Mouse (Mus musculus) cerebellum, postnatal 25 days (tissue): Measurements from ENCODE around the gene Arid5b.

ENCODE experiments used
- DNase-seq, 2 experiments: peaks; one replicate each; pipeline ENCODE4 v3.0.0; 2021; ENCODE audit warnings: mixed read lengths in 2 of 2

Gene Arid5b

DNA sequence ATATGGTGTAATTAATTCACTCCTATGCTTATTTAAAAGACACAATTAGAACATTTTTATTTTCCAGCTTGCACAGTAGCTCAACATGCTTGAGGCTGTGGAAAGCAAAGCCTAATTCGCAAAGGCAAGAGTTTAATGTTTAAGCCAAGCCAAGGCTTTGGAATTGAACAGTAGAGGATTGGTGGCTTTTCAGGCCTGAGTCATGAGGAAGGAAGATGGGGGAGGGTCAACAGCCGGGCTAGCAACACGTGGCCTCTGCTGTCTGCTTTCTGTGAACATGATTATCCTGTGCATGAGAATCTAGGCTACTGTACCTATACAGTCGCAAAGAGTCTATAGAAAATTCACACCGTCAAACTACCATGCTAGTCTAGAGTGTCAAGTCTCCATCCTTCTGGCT is 9.9 kb downstream of the Arid5b start:
- DNase-seq, result no peak

DNA sequence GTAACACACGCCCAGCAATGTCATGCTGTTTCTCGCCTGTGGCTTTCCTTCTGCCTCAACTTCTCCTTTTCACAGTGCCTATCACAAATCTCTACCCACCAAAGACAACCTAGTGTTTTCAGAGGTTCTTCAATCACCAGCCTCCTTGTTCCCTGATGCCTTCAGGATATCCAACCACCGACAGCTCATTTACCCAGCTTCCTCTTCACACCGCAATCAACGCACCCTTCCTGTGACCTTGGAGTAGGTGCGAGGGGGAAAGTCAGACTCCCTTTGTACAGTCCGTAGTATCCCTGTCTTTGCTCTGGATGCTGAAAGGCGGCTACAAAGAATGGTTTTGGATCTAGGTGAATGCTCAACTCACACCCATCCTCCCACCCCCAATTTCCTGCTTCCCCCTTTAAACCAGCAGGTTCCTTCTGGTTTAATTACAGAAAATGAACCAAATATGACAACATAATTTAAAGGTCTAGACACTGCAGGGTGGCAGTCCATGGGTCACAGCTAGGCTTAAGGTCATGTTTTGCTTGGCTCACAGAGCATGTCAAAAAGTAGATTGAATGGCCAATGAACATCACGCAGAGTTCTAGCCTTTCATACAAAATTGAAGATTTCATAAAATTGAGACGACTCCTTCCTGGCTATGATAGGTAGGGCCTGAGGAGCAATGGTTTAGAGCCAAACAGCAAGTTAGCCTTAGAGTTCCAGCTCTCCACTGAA is 14.4 kb downstream of the Arid5b start:
- DNase-seq, result no peak

DNA sequence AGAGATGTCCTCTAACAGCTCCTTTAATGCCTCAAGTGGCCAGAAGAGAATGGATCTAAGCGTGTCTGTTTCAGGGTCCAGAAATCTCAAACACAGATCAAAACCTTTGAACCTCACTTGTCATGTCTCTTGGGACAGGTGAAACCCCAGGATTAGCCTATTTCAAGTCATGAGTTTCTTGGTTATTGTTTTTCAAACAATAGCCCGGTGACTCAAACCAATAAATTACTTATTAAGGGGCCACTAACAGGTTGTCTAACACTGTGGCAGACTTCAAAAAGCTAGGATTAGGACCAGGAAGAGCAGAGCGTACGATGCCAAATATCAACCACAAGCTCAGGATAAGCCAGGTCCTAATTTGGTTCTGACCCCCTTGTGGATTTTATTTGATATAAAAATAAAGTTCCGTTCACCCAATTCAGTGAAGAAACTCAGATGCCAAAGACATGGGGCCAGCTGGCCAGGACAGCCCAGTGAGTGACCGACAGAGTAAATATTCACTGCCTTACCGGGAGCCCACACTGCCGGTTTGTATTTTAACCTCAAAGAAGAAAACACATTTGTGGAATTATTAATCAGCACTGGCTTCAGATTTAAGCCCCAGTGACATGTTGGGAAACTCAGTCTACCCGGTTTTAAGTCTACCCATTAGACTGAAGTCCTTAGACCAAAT is 15.1 kb downstream of the Arid5b start:
- no peak for DNase-seq

DNA sequence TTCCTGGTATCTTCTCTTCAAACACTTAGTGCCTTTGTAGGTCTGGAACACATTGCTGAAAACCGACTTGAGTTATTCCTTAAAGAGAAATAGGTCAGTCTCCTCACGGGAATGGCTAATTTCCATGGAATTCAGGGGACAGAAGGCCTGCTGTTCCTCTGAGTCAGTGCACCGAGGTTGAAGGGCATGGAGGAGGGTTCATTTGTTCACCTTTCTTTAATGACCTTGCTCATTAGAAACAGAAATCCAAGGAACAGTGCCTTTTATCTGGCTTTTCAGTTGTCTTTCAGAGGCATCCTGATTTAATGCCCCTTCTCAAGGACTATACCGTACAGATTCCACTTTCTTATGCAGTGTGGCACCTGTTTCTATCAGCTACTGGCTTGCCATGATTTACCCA is 18.9 kb downstream of the Arid5b start:
- no peak for DNase-seq

DNA sequence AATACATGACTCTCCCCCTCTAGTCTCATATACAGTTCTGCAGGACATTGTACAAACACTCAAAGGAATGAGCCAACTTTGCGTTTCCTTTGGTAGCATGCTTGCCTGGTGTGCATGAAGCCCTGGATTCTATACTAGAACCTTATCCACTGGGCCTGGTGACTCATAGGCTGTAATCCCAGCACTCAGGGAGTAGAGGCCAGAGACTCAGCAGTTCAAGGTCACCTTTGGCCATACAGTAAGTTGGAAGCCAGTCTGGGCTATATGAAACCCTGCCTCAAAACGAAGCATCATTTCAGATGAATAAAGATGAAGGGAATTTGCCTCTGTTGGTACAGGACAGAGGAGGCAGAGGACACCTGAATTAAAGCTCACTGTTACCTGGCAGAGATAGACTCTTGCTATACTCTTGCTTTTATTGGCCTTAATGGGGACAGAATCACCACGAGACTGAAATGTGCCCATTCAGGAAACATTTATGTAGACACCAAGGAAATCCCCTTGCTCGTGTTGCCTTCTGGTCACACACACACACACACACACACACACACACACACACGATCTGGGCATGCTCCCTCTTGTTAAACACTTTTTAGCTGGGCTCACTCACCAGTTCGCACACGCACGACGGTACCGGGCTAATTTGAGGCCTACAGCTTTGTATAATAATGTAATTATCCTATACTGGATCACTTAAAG is 21.0 kb downstream of the Arid5b start:
- DNase-seq, result no peak

DNA sequence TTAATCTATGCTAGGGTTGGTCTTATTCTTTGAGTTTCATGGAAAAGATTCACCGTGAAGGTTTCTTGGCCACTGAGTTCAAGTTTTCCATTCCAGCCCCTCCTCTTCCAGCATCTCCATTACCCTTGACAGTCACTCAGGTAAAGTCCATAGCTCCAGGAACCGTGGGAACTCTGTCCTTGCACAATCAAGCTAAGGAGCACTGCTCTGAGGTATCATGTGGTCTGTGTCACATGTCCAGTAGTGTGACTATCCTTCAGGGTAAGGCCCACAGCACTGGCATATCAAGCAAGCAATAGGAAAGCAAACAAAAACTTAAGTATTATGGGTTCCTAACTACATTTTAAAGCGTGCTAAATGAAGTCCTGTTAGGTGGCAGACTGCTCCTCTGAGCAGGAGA is 22.4 kb downstream of the Arid5b start:
- no peak for DNase-seq

DNA sequence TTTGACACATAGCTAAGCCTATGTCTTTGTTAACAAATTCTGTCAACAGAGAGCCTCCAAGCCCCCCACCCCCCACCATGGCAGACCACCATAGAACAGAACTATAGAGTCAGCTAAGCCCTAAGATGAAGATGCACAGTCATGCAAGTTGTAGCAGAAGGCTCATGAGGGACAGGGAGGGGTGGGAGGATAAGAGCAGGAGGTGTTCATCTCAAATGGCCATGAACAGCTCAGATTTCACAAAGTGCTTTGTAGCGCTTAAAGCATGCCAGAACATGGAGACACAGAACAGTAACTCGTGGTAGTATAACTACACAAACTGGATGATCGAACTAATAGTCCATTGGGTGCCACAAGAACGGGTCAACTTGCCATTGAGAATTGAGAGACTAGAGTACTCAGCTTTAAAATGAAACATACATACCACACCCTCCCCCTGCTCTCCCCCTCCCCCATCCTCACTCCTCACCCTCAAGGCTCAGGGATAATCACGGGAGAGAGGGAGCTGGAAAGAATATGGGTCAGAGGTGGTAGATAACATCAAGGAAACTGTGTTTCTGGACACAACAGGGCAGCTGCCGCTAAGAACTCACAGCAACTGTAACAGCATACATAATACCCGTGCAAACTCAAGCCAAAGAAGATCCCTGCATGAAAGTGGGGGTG is 25.0 kb downstream of the Arid5b start:
- no peak for DNase-seq

DNA sequence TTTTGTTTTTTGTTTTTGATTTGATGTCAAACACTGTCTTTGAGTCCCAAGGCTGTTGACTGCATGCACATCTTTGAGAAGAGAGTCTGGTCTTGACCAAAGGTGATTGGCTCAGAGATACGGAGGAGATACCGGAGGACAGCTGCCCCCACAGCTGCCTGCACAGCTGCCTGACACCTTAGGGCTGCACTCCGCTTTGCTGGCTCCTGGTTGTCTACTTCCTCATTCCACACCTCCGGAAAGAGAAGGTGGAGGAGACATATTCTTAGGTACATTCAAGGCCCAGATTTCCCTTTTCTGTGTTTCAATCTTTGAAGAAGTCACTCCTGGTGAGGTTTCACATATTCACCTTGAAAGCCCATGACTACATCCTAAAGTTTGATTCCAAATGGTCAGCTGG is 25.9 kb downstream of the Arid5b start:
- no peak for DNase-seq

DNA sequence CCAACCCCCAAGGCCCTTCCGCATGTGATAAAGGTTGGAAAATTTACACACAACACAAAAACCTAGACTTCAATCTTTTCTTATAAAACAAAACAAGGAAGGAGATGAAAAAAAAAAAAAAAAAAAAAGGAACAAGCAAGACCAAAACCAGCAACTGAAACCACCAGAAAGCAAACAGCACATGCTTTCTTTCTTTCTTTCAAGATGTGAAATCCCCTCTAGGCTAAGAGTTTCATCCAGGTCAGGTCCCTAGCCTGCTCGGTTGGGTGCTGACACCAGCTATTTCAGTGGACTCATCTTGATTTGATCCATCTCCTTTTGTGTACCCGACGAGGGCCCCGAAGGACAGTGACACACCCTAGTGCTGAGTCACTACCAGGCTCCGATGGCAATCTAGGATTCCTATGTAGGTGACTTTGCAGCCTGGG is 29.2 kb downstream of the Arid5b start:
- DNase-seq, result no peak

DNA sequence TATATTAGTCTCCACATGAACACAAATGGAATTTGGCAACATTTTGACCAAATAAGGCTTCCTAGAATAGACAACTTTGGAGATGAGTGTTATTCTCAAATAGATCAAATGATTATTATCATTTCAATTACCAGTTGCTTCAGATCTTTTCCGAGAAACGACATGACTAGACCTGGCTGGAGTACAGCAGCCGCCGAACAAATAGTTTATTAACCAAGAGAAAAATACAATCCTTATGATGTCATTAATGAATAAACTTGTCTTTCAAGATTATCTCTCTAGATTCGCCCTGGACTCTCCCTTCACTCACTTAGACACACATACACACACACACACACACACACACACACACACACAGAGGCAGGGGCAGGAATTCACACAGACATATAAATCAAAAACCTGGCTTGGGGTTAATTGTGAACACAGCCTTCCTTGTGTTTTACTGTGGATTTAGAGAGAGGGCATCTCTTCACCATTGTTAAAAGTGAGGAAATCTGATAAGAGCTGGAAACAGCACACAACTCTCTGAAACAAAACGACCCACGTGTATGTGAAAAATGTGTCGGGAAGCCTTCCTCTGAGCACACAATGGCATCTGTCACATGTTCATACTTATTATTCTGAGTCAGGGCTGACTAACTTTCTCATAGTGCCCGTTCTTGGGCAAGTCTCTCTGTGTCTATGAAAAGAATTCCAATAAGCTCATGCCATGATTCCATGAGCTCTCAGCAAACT is 30.1 kb downstream of the Arid5b start:
- DNase-seq, result no peak

DNA sequence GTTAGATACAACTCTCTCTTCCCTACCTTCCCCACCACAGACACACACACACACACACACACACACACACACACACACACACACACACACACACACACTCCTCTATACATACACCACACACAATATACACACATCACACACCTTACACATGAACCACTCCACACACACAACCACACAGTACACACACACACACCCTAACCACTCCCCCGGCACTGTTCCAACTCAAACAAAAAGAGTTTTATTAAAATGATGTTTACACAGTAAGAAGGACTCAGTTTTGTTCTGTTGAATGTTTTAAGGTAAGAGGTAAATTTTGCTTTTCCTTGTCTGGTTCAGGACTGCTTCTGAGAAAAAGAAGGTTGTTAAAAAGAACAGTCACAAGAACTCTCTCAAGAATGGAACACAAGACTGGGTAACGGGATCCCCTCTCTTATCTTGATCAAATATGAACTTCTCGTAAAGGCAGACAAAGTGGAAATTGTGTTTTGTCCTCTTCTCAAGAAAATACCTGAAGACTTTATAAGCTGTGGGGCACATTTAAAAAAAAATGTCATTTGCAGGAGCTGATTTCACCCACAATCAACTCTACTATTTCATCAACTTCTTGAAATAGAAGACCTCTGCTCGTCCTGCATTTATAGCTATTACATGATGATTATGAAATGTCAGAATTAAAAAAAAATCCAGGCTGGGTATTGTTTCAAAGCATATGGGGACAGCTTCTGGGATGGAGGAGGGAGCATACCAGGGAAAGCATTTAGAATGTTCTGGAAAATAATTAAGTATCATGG is 30.9 kb downstream of the Arid5b start:
- no peak for DNase-seq

DNA sequence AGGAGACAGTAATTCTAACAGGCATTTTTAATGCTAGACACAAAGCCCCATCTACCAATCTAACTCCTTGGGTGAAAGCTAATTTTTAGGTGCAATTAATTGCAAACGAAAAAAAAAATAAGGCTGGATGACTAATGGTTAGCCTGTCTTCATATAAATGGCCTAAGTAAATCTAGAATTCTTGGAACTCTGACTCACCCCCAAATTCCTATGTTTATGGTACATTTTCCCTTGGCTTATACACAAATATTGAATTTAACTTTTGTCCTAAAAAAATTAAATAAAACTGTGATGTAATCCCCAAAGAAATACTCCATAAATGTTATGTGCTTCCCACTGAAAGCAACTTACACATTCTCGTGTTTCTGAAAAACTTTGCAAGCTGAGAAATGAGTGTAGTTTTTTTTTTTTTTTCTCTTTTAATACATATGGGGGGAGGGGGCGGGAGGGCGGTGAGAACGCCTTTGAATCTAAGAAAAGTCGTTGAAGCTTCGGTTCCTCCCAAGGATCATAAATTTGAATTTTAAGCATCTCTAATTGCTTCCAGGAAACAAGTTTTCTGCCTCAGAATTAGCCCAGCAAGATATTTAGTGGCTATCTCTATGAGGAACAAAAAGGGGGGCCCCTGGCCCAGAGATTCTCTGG is 31.8 kb downstream of the Arid5b start:
- DNase-seq, result no peak

DNA sequence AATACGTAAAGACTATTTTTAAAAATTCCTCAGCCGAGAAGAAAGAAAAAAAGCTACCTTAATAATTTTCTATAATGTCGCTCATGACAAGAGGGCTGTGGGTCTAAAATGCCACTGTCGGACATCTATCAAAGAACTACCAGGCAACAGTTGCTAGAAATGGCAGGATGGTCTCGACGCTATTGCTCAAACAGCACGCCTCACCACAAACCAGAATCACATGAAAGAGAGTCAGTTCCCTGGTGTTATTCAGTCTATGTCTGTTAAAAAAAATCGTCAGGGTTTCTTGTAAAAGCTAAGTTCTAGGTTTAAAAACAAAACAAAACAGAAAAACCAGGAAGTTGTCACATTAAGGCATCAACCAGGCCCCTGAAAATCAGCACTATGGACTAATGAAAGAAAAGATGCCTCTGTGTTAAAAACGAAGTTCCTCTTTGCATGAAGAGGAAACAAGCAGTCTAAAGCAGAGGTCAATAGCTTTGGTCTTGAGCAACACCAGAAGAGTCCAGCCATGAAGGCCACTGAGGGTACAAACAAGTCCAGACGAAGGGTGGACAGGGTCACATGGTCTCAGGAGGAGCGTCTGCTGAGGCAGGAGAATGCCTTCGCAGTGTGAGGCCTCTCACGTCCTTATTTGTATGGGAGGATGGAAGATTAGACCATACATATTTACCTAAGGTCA is 37.6 kb downstream of the Arid5b start:
- DNase-seq, result no peak

DNA sequence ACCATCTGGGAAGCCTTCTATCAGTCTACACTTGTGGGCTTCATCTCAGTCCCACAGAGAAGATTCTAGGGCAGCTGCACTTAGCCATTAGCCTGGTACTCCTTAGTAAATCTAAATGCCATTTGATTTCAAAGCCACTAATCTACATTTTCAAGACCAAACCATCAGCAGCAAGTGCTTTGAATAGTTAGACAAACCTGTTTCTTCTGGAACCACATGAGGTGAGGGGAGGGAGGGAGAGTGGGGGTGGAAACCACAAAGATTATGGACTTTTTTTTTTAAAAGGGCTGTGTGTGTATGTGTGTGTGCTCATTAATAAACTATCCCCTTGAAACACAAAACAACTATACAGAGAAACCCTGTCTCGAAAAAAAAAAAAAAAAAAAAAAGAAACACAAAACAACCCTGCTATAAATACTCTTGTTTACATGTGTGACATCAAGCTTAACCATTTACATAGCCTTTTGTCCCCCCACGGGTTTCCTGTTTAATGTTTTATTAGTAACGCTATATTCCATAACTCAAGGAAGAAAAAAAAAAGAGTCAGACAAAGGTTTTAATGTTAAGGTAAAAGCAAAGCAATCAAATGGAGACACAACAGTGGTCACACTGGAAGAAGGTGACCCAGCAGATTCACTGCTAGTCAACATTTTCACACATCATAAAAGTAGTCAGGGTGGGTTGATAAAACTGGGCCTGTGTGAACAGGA is 38.3 kb downstream of the Arid5b start:
- no peak for DNase-seq

DNA sequence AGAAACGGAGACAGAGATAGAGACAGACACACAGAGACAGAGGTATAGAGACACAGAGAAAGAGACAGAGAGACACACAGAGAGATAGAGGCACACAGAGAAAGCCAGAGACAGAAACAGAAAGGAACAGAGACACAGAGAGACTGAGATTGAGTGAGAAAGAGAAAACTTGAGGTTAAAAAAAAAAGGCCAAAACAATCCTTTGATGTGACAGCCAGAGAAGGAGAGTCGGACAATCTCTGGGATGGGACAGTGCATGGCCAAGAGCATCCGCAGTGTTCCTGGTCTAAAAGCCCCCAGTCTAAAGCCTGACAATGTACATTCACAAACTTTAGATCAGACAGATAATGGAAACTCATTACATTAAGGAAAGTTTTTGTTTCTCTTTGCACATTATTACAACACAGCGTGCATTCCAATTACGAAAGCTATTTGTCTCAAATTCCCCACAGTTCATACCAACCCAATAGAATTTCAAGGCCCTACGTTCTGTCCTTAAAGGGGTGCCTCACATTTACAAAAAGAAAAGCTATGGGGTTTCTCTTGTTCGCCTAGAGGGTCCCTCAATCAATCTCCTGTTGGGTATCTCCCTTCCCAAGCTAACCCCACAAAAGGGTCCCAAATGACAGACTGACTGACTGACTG is 39.0 kb downstream of the Arid5b start:
- DNase-seq, result no peak

DNA sequence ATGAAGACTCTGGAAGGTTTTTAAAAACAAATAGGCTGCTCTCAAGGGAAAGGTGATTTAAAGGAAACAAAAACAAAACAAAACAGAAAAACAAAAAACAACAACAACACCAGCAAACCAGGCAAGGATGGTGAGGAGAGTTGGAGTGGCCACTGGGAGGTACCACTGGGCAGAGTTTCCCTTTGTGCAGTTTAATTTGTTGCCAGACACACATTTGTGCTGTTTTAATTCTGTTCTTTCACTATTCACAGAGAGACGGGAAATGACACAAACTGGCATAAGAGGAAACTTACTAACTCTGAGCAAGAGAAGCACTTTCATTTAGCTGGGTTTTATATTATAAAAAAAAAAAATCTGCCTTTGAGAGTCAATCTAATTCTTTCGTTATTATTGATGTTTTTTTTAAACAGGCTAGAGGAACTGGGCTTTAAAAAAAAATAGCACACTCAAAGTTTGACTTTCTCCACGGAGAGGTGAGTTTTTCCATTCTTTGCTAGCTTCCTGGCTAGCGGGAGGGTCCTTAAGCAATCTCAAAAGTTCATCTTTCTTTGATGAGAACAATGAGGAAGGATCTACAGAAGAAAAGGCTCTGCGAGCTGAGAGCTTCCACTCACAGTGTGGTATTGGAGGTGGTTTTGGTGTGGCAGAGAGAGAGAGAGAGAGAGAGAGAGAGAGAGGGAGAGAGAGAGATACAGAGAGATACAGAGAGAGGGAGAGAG is 39.7 kb downstream of the Arid5b start:
- DNase-seq, result no peak

DNA sequence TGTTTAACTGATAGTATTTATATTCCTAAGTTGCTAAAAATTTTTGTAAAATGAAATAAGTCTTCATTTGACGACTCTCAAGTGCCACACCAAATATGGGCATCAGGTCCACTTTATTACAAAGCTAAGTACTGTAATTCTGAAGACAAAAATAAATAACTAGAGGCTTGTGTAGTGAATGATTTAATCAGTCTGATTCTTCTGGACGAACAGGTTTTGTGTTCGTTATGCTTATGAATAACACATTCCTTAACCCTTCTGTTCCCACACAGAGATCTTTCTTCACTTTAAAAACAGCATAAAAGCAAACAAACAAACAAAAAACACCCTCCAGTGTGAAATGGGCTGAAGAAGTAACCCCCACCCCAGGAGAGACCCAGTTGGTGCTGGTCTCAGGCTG is 40.4 kb downstream of the Arid5b start:
- no peak for DNase-seq

DNA sequence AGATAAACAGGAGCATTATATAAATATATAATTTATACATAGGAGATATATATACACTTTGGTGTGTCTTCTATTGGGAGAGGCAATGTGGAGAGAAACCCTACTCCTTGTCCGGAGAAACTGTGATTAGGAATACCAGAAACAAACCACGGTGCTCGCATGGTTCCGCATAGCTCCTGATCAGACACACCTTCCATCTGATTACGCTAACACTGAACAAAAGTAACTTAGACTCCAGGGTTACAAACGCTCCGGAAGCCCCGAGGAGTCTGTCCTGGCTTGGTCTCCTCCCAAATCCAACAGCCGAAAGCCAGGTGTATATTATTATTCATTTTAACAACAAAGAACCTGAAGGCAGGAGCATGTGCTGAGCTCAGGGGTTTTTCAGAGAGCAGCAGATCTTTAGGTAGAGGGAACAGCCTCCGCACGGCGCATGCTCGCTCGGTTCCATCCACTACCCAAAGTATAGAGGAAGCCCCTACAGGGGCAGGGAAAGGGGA is 41.5 kb downstream of the Arid5b start:
- DNase-seq, result no peak
